Mouse (Mus musculus): ENCODE results near the gene Trim25. TPM values are rescaled to one million over a fixed set of nuclear protein-coding genes. Genes with fewer than 3 reads are reported as not detected.

Gene Trim25
- total and polyA plus RNA-seq, 3 experiments, result 22.2 to 43.0 TPM; not detected in 1

DNA sequence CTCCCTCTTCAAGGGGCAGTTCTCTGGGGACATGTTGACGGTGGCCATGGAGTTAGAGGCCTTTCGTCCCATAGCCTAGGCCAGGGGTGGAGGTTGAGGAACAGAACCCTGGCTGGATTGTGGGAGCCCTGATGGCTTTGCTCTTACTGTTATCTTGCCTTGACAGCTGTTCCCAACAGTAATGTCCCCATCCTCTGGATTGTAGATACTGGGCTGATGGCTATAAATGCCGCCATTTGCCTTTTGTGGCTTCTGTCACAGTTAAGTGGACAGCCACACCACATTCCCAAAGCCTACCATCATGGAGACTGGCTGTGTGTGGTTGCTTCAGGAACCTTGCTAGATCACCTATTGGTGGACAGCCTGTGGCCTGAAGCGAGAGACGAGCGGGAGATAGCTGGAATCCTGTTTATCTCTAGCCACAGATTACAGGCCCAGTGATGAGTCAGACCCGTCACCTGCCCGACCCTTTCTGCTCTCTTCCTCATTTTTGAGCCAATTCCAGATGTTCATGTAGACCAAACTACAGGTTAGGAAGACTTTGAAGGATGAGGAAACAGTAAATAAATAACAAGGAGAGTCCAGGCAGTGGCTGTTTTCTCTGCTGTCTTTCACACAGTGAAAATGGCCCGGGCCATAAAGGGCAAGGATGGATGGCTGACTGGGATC is 18.5 kb downstream of the Trim25 start (continued):
- TF ChIP-seq GABPA (IDR thresholded peaks at IDR 0.05; ENCODE audit: low read depth, low read length) (no peak), TCF12 (IDR thresholded peaks at IDR 0.05; ENCODE audit: low read depth, low read length) (peak; percentile 67)

DNA sequence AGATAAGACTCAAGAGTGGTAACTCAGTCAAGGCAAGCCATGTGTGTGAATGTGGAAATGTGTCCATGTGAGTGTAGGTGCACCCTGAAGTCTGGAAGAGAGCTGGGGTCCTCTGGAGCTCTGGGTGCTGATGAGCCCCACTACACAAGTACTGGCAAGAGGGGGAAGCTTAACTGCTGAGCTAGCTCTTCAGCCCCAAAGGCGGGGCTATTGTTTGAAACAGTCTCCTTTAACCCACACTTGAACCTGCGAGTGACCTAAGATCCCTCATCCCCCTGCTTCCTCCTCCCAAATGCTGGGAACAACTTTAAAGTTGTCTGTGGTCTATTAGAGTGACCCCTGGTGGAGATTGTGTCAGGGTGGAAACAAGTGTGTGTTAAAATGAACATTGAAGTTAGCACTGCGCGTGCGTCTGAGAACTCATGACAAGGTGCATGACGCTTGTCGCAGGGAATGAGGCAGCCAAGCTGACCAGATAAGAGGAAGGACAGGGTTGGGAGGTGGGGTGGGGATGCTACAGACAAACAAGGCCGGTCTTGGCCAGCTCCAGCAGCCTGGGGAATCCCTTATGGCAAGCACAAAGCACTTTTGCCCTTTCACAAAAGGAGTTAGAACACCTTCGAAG is 21.6 kb downstream of the Trim25 start:
- Histone ChIP-seq H3K4me3 (ENCODE audit: control insufficient read depth in 1 of 2, insufficient read depth in 1 of 2, low read depth in 2 of 2, low read length in 2 of 2) (no peak overlapping the region), H3K4me1 (ENCODE audit: control insufficient read depth in 1 of 2, insufficient read depth in 2 of 2, low read length in 2 of 2) (peaks cover 10 to 47% of the 10 kb centered on the region in 2 experiments; a peak in 3 of 4 replicates), H3K9me3 (replicated peaks; ENCODE audit: insufficient read depth, low read length) (no peaks in the 10 kb centered on the region), H3K27me3 (ENCODE audit: control insufficient read depth in 1 of 2, insufficient read depth in 2 of 2, low read length in 2 of 2) (no peaks in the 10 kb centered on the region), H3K27ac (ENCODE audit: control insufficient read depth, low read depth, low read length) (no peak overlapping the region), H3K79me2 (ENCODE audit: control insufficient read depth, insufficient read depth, low read length, poor library complexity) (no peaks in the 10 kb centered on the region), H3K36me3 (ENCODE audit: control insufficient read depth in 1 of 2, insufficient read depth in 2 of 2, low read length in 2 of 2) (peaks cover 0 to 43% of the 10 kb centered on the region in 2 experiments; a peak in 3 of 4 replicates), H3K9ac (ENCODE audit: control insufficient read depth, low read depth, low read length, poor library complexity, severe bottlenecking) (no peak overlapping the region)
- peak in 2 of 3 experiments; percentile 51 to 54; a peak in 3 of 6 replicates for TF ChIP-seq CTCF (IDR thresholded peaks at IDR 0.05 in 2 of 3, conservative IDR thresholded peaks at IDR 0.05 in 1 of 3; ENCODE audit: control insufficient read depth in 1 of 3, insufficient read depth in 1 of 3, low read depth in 2 of 3, low read length in 3 of 3, poor library complexity in 1 of 3, severe bottlenecking in 1 of 3)
- TF ChIP-seq RAD21 (IDR thresholded peaks at IDR 0.05; ENCODE audit: low read depth, low read length), result no peak; the same call in 1 of the 2 replicates
- peak; percentile 23; the same call in 1 of the 2 replicates for TF ChIP-seq SMC3 (IDR thresholded peaks at IDR 0.05; ENCODE audit: low read depth, low read length)
- TF ChIP-seq GATA1 (IDR thresholded peaks at IDR 0.05; ENCODE audit: low read depth, low read length), result no peak
- DNase-seq (ENCODE audit: low read depth, low spot score), result peak; percentile 35

GRCm38 (mm10) chr11:89021687-89022086 is 22.5 kb downstream of the Trim25 start:
- Histone ChIP-seq H3K36me3 (ENCODE audit: control insufficient read depth in 1 of 2, insufficient read depth in 2 of 2, low read length in 2 of 2) (peaks cover 0 to 40% of the 10 kb centered on the region in 2 experiments; a peak in 2 of 4 replicates), H3K9ac (ENCODE audit: control insufficient read depth, low read depth, low read length, poor library complexity, severe bottlenecking) (no peak overlapping the region), H3K27me3 (ENCODE audit: control insufficient read depth in 1 of 2, insufficient read depth in 2 of 2, low read length in 2 of 2) (no peaks in the 10 kb centered on the region), H3K4me3 (ENCODE audit: control insufficient read depth in 1 of 2, insufficient read depth in 1 of 2, low read depth in 2 of 2, low read length in 2 of 2) (no peak overlapping the region), H3K27ac (ENCODE audit: control insufficient read depth, low read depth, low read length) (no peak overlapping the region), H3K79me2 (ENCODE audit: control insufficient read depth, insufficient read depth, low read length, poor library complexity) (no peaks in the 10 kb centered on the region), H3K4me1 (ENCODE audit: control insufficient read depth in 1 of 2, insufficient read depth in 2 of 2, low read length in 2 of 2) (peaks cover 10 to 43% of the 10 kb centered on the region in 2 experiments; a peak in 3 of 4 replicates), H3K9me3 (replicated peaks; ENCODE audit: insufficient read depth, low read length) (no peaks in the 10 kb centered on the region)
- TF ChIP-seq JUND (IDR thresholded peaks at IDR 0.05; ENCODE audit: low read depth, low read length) (no peak), RCOR1 (IDR thresholded peaks at IDR 0.05; ENCODE audit: low read depth, low read length) (peak; percentile 65), MEF2A (IDR thresholded peaks at IDR 0.05; ENCODE audit: extremely low read depth, insufficient replicate concordance, low read depth, low read length, poor library complexity, severe bottlenecking) (no peak), MXI1 (IDR thresholded peaks at IDR 0.05; ENCODE audit: low read depth, low read length) (no peak)
- peak; percentile 29 for DNase-seq (ENCODE audit: low read depth, low spot score)
